Mouse (Mus musculus) intestine, postnatal 0 days (tissue): Measurements from ENCODE around the gene Rac2. TPM values are rescaled to one million over a fixed set of nuclear protein-coding genes. Genes with fewer than 3 reads are reported as not detected.

Experiments
- ATAC-seq: fragments of 200-750 bp; cut with Nextera tagmentation; 2 replicates; pipeline ENCODE4 v1.8.0; 2017; ENCODE audit warnings: mild to moderate bottlenecking, moderate TSS enrichment, moderate library complexity
- H3K27ac ChIP-seq: fragments of 300-500 bp; sonication (generic); 2 replicates; pipeline ENCODE4 v1.5.1; 2014; ENCODE audit warnings: mild to moderate bottlenecking, low read depth, low read length, moderate library complexity
- H3K27me3 ChIP-seq: fragments of 300-500 bp; sonication (generic); replicated peaks from 2 replicates; pipeline ENCODE4 v1.6.1; 2014; ENCODE audit warnings: low read length, mixed read lengths; ENCODE audit not compliant: control insufficient read depth, insufficient read depth
- H3K36me3 ChIP-seq: fragments of 300-500 bp; sonication (generic); 2 replicates; pipeline ENCODE4 v1.6.1; 2014; ENCODE audit warnings: mild to moderate bottlenecking, moderate library complexity; ENCODE audit not compliant: control insufficient read depth, insufficient read depth
- H3K4me1 ChIP-seq: fragments of 300-500 bp; sonication (generic); replicated peaks from 2 replicates; pipeline ENCODE4 v1.6.1; 2014; ENCODE audit warnings: antibody characterized with exemption, low read length, mixed read lengths; ENCODE audit not compliant: control insufficient read depth, insufficient read depth
- H3K4me2 ChIP-seq: fragments of 300-500 bp; sonication (generic); replicated peaks from 2 replicates; pipeline ENCODE4 v1.6.1; 2014; ENCODE audit warnings: low read depth, mild to moderate bottlenecking, moderate library complexity
- H3K4me3 ChIP-seq: fragments of 300-500 bp; sonication (generic); 2 replicates; pipeline ENCODE4 v1.5.1; 2014; ENCODE audit warnings: low read depth, low read length
- H3K9ac ChIP-seq: fragments of 300-500 bp; sonication (generic); 2 replicates; pipeline ENCODE4 v1.6.1; 2014; ENCODE audit warnings: mild to moderate bottlenecking, low read depth, low read length
- H3K9me3 ChIP-seq: fragments of 300-500 bp; sonication (generic); 2 replicates; pipeline ENCODE4 v1.6.1; 2016; ENCODE audit warnings: mixed run types; ENCODE audit not compliant: control insufficient read depth
- CTCF ChIP-seq: sonication (generic); IDR thresholded peaks from 2 replicates; pipeline ENCODE4 v1.5.1; 2016; ENCODE audit warnings: low read depth, mild to moderate bottlenecking, control low read depth, antibody characterized with exemption, moderate library complexity
- WGBS: fragments of 180-500 bp; shearing (Covaris S2); extraction: QIAGEN DNeasy Blood & Tissue Kit; methylation state at CpG from one replicate; pipeline ENCODE4 v1.1.7; 2014; 5-methylcytosine and 5-hydroxymethylcytosine counted together
- polyA plus RNA-seq: library from polyadenylated mRNA; unstranded; fragments of >200 nt; fragmentation: Nextera tagmentation; extraction: Ambion mirVana; gene quantifications from 2 replicates; pipeline ENCODE4 v1.2.1, GENCODE M21; 2015

The Rac2 gene
- polyA plus RNA-seq = 9.0 and 9.9 TPM in 2 replicates

GRCm38 (mm10) chr15:78572658-78573397 is at the start of gene Rac2:
TSS of gene Rac2 (minus strand) at chr15:78572783.
- Histone ChIP-seq H3K9me3 (no peaks in the 10 kb centered on the region), H3K9ac (no peak within 1 kb of the TSS), H3K4me3 (no peak within 1 kb of the TSS), H3K4me1 (no peaks in the 10 kb centered on the region), H3K27ac (no peak within 1 kb of the TSS), H3K27me3 (no peaks in the 10 kb centered on the region), H3K36me3 (no peaks in the 10 kb centered on the region), H3K4me2 (no peak within 1 kb of the TSS)
- ATAC-seq = no peak
- no peak for TF ChIP-seq CTCF
- WGBS = 66% methylated on average over 8 of the region's 8 CpGs

DNA sequence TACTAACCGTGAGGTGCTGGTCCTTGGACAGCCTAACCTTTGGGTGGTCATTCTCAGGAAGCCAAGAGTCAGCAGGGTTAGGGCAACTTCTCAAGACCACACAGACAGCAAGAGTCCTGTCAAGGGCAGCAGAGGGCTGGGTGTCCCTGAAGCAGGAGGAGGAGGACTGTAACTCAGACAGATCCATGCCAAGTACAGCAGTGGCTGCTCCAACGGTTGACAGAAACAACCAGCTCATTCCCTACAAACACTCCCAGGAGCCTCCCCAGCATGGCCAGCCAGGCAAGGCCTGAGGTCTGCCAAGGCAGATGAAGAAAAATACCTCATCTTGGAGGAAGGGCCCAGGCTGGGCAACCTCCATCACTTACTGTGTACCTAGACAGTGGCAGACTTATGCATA is 44.4 kb upstream of the Rac2 start:
- WGBS = 76% methylated on average over 2 of the region's 2 CpGs
- TF ChIP-seq CTCF = no peak
- no peak overlapping the region for H3K27ac ChIP-seq
- H3K4me3 ChIP-seq = no peak overlapping the region
- no peaks in the 10 kb centered on the region for H3K4me1 ChIP-seq
- no peaks in the 10 kb centered on the region for H3K27me3 ChIP-seq
- H3K9ac ChIP-seq = no peak overlapping the region
- no peak for ATAC-seq
- no peaks in the 10 kb centered on the region for H3K36me3 ChIP-seq
- no peak overlapping the region for H3K4me2 ChIP-seq
- H3K9me3 ChIP-seq = no peaks in the 10 kb centered on the region

GRCm38 (mm10) chr15:78614536-78614935 is 42.0 kb upstream of the Rac2 start:
- no peak for TF ChIP-seq CTCF
- Histone ChIP-seq H3K9me3 (no peaks in the 10 kb centered on the region), H3K4me2 (no peak overlapping the region), H3K9ac (no peak overlapping the region), H3K36me3 (no peaks in the 10 kb centered on the region), H3K4me1 (no peaks in the 10 kb centered on the region), H3K27ac (no peak overlapping the region), H3K27me3 (no peaks in the 10 kb centered on the region), H3K4me3 (no peak overlapping the region)
- 79% methylated on average over 7 of the region's 7 CpGs for WGBS
- no peak for ATAC-seq

GRCm38 (mm10) chr15:78610705-78611462 is 38.3 kb upstream of the Rac2 start:
- TF ChIP-seq CTCF = no peak
- Histone ChIP-seq H3K4me2 (no peak overlapping the region), H3K36me3 (no peaks in the 10 kb centered on the region), H3K4me1 (no peaks in the 10 kb centered on the region), H3K9ac (no peak overlapping the region), H3K27me3 (no peaks in the 10 kb centered on the region), H3K4me3 (no peak overlapping the region), H3K9me3 (no peaks in the 10 kb centered on the region), H3K27ac (no peak overlapping the region)
- no peak for ATAC-seq
- 54% methylated on average over 12 of the region's 12 CpGs for WGBS

DNA sequence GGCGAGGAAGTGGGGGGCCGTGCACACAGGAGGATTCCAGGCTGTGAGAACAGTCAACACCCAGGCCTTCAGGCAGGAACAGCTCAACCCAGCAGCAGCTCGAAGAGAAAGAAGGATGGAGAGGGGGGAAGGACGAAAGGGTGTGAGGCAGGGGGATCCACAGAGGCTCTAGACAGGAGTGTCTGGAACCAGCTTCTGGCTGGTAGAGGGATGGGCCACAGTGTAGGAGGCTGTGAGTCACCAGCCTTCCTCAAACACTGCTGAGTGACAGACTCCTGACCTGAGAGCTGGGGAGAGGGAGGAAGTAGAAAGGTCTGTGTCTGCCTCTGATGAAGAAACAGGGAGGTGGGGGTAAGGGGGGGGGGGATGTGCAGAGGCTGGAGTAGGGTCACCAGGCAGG is 34.9 kb upstream of the Rac2 start:
- TF ChIP-seq CTCF = no peak
- H3K4me2 ChIP-seq = no peak overlapping the region
- H3K4me3 ChIP-seq = no peak overlapping the region
- no peak overlapping the region for H3K9ac ChIP-seq
- H3K9me3 ChIP-seq = no peaks in the 10 kb centered on the region
- H3K36me3 ChIP-seq = no peaks in the 10 kb centered on the region
- WGBS = 60% methylated on average over 4 of the region's 4 CpGs
- H3K27ac ChIP-seq = no peak overlapping the region
- H3K4me1 ChIP-seq = no peaks in the 10 kb centered on the region
- no peaks in the 10 kb centered on the region for H3K27me3 ChIP-seq
- no peak for ATAC-seq

DNA sequence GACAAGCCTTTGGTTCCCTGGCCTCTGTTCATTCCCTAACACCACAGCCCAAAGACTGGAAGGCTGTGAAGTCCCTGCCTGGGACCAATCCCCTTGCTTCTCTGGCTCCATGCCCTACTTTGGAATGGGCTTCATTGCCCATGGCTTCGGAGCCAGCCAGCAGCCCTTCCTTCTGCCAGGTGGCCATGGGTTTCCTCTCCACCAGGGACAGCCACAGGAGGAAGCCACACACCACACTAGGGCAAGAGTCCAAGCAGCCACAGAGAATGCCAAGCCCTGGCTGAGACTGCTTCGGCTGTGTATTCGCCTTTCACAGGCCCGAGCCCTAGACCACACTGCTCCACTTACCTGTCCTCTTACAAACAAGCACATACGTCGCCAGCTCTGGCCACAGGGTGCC is 33.5 kb upstream of the Rac2 start:
- no peaks in the 10 kb centered on the region for H3K9me3 ChIP-seq
- H3K4me1 ChIP-seq = no peaks in the 10 kb centered on the region
- H3K4me2 ChIP-seq = no peak overlapping the region
- ATAC-seq = no peak
- H3K27me3 ChIP-seq = no peaks in the 10 kb centered on the region
- H3K36me3 ChIP-seq = no peaks in the 10 kb centered on the region
- no peak overlapping the region for H3K4me3 ChIP-seq
- H3K27ac ChIP-seq = no peak overlapping the region
- TF ChIP-seq CTCF = no peak
- WGBS = 85% methylated on average over 6 of the region's 6 CpGs
- H3K9ac ChIP-seq = no peak overlapping the region
